ENCODE assay signal across 8 mouse cellular contexts in the genomic region with DNA sequence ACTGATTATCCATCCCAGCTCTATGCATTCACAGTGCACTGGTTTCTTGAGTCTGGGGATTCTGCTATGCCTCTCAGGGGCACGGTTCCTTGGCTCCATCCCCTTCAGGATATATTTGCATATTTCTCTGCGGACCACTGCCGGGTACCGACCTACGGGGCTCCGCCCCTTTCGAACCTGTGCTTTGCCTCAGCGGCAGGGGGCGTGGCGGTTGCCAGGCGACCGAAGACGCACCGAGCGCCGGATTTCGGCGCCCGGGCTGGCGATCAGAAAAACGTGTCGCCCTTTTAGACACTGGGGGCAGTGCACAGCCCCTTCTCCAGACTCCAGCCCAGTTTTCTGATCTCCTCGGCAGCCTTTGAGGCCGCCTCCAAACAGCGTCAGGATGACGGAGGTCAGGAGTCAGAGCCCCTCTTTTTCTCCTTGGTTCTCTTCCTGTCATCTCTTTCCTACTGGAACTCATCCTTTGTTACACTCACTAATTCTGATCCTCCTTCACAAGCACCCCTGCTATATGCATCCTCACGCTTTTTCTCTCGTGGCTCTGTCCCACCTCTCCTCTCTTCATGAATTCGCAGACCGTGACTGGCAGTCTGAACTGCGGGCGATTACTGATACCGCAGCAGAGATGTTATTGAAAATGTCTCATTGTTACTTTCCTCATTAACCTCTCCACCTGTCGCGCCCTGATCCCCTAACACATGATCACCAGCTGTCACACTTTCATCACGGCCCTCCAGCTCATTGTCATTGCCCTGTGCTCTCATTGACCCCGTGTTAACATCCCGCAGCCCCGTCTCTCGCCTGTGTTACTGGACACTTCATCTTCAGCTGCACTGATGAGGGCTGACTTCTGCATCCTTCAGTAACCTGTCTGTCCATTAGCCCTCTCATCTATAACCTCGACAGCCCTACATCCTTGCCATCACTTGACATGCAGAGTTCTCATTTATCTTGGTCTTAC. TPM values are rescaled to one million over a fixed set of nuclear protein-coding genes. Genes with fewer than 3 reads are reported as not detected.
A peak's percentile ranks its signal among the peaks of the same experiment; 100 is the strongest.
DNase-seq lines count a peak whose midpoint lies in the region; ATAC-seq and TF ChIP-seq lines count a peak whose summit lies in the region.

A gene (plus strand): TSS at position 233 of the 964 bp plus-strand sequence.

- H3K4me1 ChIP-seq in cerebellum, adult 2 months (ENCODE audit: control insufficient read depth, insufficient read depth, low read length): no peaks in the 10 kb centered on the region
- no peaks in the 10 kb centered on the region for H3K4me1 ChIP-seq in embryonic fibroblast, embryonic 13.5 days (ENCODE audit: control insufficient read depth, insufficient read depth, low read length)
- 0 out of 2 replicates have a peak, but pooled peaks cover 4% of the 10 kb centered on the region for H3K4me1 ChIP-seq in hindbrain, embryonic 11.5 days (replicated peaks; ENCODE audit: control insufficient read depth, insufficient read depth, low read length)
- peaks cover 7% of the 10 kb centered on the region for H3K4me1 ChIP-seq in limb, embryonic 12.5 days (replicated peaks)
- peaks cover 8% of the 10 kb centered on the region; the same call in 1 of the 2 replicates for H3K4me1 ChIP-seq in midbrain, embryonic 12.5 days

- peak within 1 kb of the TSS; percentile 54 for H3K4me2 ChIP-seq in hindbrain, embryonic 11.5 days (replicated peaks; ENCODE audit: low read depth, low read length)
- peak within 1 kb of the TSS; percentile 70 for H3K4me2 ChIP-seq in limb, embryonic 12.5 days
- peak within 1 kb of the TSS; percentile 64 for H3K4me2 ChIP-seq in midbrain, embryonic 12.5 days (replicated peaks)

- peak; percentile 94 for ATAC-seq in hindbrain, embryonic 11.5 days (ENCODE audit: low FRiP score)
- peak; percentile 89 for ATAC-seq in limb, embryonic 12.5 days (ENCODE audit: insufficient number of reproducible peaks, insufficient read depth, low FRiP score, low TSS enrichment, low read depth)
- peak; percentile 93 for ATAC-seq in midbrain, embryonic 12.5 days (ENCODE audit: low FRiP score, low read depth)

- TF ChIP-seq POLR2A in cerebellum, adult 2 months (IDR thresholded peaks at IDR 0.05; ENCODE audit: borderline replicate concordance, insufficient read depth, low read length): no peak
- no peak for TF ChIP-seq POLR2A in embryonic fibroblast, embryonic 13.5 days (IDR thresholded peaks at IDR 0.05; ENCODE audit: low read depth, low read length)

- 3% methylated on average over 41 of the region's 41 CpGs for WGBS in cerebellum, adult 2 months
- 4% methylated on average over 41 of the region's 41 CpGs for WGBS in hindbrain, embryonic 11.5 days
- WGBS in limb, embryonic 12.5 days: 8% methylated on average over 41 of the region's 41 CpGs
- 3% methylated on average over 41 of the region's 41 CpGs for WGBS in midbrain, embryonic 12.5 days

- TF ChIP-seq CTCF in cerebellum, adult 2 months (IDR thresholded peaks at IDR 0.05; ENCODE audit: borderline replicate concordance, insufficient read depth, low read depth, low read length): no peak
- no peak for TF ChIP-seq CTCF in embryonic fibroblast, embryonic 13.5 days (IDR thresholded peaks at IDR 0.05; ENCODE audit: borderline replicate concordance, insufficient read depth, low read length)

- peak within 1 kb of the TSS; percentile 37 for H3K4me3 ChIP-seq in cerebellum, adult 2 months (replicated peaks; ENCODE audit: insufficient read depth, low read depth, low read length)
- H3K4me3 ChIP-seq in embryonic fibroblast, embryonic 13.5 days (ENCODE audit: insufficient read depth, low read length): peak within 1 kb of the TSS; percentile 39
- H3K4me3 ChIP-seq in hindbrain, embryonic 11.5 days (ENCODE audit: low read depth, low read length): peak within 1 kb of the TSS; percentile 1; the same call in 1 of the 2 replicates
- peak within 1 kb of the TSS; percentile 36 for H3K4me3 ChIP-seq in limb, embryonic 12.5 days (replicated peaks)
- peak within 1 kb of the TSS; percentile 34 for H3K4me3 ChIP-seq in midbrain, embryonic 12.5 days

- no peak within 1 kb of the TSS for H3K27ac ChIP-seq in cerebellum, adult 2 months (ENCODE audit: insufficient read depth, low read length)
- H3K27ac ChIP-seq in embryonic fibroblast, embryonic 13.5 days (ENCODE audit: insufficient read depth, low read length): no peak within 1 kb of the TSS
- no peak within 1 kb of the TSS for H3K27ac ChIP-seq in hindbrain, embryonic 11.5 days (ENCODE audit: low read depth, low read length)
- H3K27ac ChIP-seq in limb, embryonic 12.5 days: no peak within 1 kb of the TSS
- peak within 1 kb of the TSS; percentile 39 for H3K27ac ChIP-seq in midbrain, embryonic 12.5 days (replicated peaks)

- DNase-seq in cerebellum, adult 2 months: peak; percentile 25 to 34
- no peak for DNase-seq in cerebellum, adult 9-10 months
- DNase-seq in T-cell, adult 2 months (ENCODE audit: low spot score): peak; percentile 75
- DNase-seq in hindbrain, embryonic 11.5 days (ENCODE audit: low spot score): peak; percentile 92
- peak; percentile 72 to 80 for DNase-seq in spleen, adult 18-20 months

- H3K9ac ChIP-seq in hindbrain, embryonic 11.5 days (ENCODE audit: low read depth, low read length): peak within 1 kb of the TSS; percentile 32; the same call in 1 of the 2 replicates
- H3K9ac ChIP-seq in limb, embryonic 12.5 days (replicated peaks): 0 out of 2 replicates have a peak within 1 kb of the TSS, but pooled peaks have one; percentile 27
- H3K9ac ChIP-seq in midbrain, embryonic 12.5 days (replicated peaks): peak within 1 kb of the TSS; percentile 40

- no peaks in the 10 kb centered on the region for H3K9me3 ChIP-seq in hindbrain, embryonic 11.5 days (ENCODE audit: control insufficient read depth, low read length)
- no peaks in the 10 kb centered on the region for H3K9me3 ChIP-seq in limb, embryonic 12.5 days
- no peaks in the 10 kb centered on the region for H3K9me3 ChIP-seq in midbrain, embryonic 12.5 days

- no peaks in the 10 kb centered on the region for H3K36me3 ChIP-seq in hindbrain, embryonic 11.5 days (ENCODE audit: control insufficient read depth, insufficient read depth, low read length)
- H3K36me3 ChIP-seq in limb, embryonic 12.5 days: no peaks in the 10 kb centered on the region
- H3K36me3 ChIP-seq in midbrain, embryonic 12.5 days: no peaks in the 10 kb centered on the region

- no peaks in the 10 kb centered on the region for H3K27me3 ChIP-seq in cerebellum, adult 2 months (ENCODE audit: control insufficient read depth, insufficient read depth, low read length)
- H3K27me3 ChIP-seq in hindbrain, embryonic 11.5 days (ENCODE audit: control insufficient read depth, insufficient read depth, low read length): no peaks in the 10 kb centered on the region
- peaks cover 13% of the 10 kb centered on the region for H3K27me3 ChIP-seq in limb, embryonic 12.5 days
- H3K27me3 ChIP-seq in midbrain, embryonic 12.5 days: peaks cover 9% of the 10 kb centered on the region; the same call in 1 of the 2 replicates

RNA-seq across cellular contexts. Expression of the gene that starts here (rescaled TPM):
- polyA plus RNA-seq in cerebellum, adult 2 months (2012; rRNA removed): 0.07 and 0.10 TPM in 2 replicates
- not detected in 2 replicates for polyA plus RNA-seq in embryonic fibroblast, embryonic 13.5 days (2011; ENCODE audit: insufficient read length, low read depth, missing spikeins)
- polyA plus RNA-seq in hindbrain, embryonic 11.5 days (2014; fragmentation: Nextera tagmentation; extraction: Ambion mirVana): 0.36 and 0.37 TPM in 2 replicates
- polyA plus RNA-seq in limb, embryonic 12.5 days (2016; fragmentation: Nextera tagmentation; extraction: Ambion mirVana): 0.08 TPM in 1 of 2 replicates, not detected in the other
- polyA plus RNA-seq in midbrain, embryonic 12.5 days (2016; fragmentation: Nextera tagmentation; extraction: Ambion mirVana): 0.20 and 0.27 TPM in 2 replicates

Comparison
In these comparisons a context has a peak if more than half of its experiments do, and no peak if none do; other contexts are left out.
1. Peak in DNase-seq and H3K4me3 ChIP-seq in cerebellum, adult 2 months; RNA of the gene not detected or under 1 TPM.
2. Peak in DNase-seq, ATAC-seq, H3K4me3 ChIP-seq, H3K9ac ChIP-seq and H3K4me2 ChIP-seq in hindbrain, embryonic 11.5 days; RNA of the gene not detected or under 1 TPM.
3. Peak in ATAC-seq, H3K4me3 ChIP-seq, H3K9ac ChIP-seq and H3K4me2 ChIP-seq in limb, embryonic 12.5 days; RNA of the gene not detected or under 1 TPM.
4. Peak in ATAC-seq, H3K4me3 ChIP-seq, H3K27ac ChIP-seq, H3K9ac ChIP-seq and H3K4me2 ChIP-seq in midbrain, embryonic 12.5 days; RNA of the gene not detected or under 1 TPM.